Mouse (Mus musculus) thymus, postnatal 36 days (tissue): Measurements from ENCODE around the gene Bmyc.
"Not testable (repeated sequence)": the region's sequence is repeated elsewhere in the genome, so short reads cannot be mapped to it uniquely, and the experiment has no call there.

Experiments
- DNase-seq, 2 experiments: peaks; one replicate each; pipeline ENCODE4 v3.0.0; 2022; ENCODE audit warnings: mixed read lengths in 2 of 2

Bmyc gene

DNA sequence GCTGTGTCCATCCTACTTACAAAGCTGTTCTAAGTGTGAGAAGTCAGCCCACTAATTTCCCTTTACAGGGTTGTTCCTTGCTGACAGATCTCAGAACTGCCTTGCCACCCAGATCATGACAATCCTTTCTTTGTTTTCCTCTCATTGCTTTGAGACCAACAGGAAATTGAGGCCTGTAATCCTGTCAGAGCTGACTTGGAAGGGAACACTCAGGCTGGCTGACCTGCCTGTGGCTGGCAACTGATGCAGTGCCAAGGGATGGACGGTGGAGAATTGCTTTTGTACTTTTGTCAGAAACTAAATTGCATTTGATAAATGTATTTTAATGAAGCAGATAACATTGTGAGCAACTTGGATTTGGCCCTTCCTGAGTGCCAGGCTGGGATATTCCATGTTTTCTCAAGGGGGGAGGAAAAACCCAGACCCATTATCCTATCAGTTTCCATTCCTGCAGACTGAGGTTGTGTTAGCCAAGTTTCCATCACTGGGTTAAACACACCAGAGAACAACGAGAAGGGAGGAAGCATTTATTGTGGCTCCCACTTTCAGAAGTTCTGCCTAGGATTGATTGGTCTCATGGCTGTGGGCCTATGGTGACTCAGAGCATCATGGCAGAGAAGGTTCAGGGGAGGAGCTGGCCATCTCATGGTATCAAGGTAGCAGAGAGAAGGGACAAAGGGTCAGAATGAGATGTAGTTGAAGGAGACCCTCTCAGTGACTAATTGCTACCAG, 26.8 kb downstream of the Bmyc start:
- DNase-seq: no peak

- not testable (repeated sequence) for DNase-seq
These were observed 30.2 kb downstream of the Bmyc start, which contains the start of gene Obp2b for GRCm38 (mm10) chr2:25736709-25737108. TSS of gene Obp2b (plus strand) at chr2:25737009.

DNA sequence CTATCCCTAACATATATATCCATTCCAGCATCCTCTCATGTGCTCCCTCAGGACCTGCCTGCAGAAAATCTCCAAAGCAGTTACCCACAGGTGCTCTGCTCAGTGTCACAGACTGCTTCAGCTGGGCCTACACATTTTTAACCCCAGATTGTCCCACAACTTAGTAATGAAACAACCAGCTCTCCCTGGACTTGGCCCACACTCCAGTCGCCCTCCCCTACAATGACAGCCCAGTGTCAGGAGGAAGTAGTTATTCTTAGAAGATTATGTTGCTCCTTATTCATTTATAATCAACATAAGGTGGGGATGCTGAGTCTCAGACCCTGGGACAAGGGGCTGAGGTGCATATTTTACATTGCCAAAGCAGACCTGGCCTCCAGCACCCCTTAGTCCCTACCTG, 35.1 kb downstream of the Bmyc start:
- no peak for DNase-seq

- DNase-seq: no peak
These were observed 47.7 kb downstream of the Bmyc start for GRCm38 (mm10) chr2:25754201-25754600.
